Mouse (Mus musculus) megakaryocyte, embryonic 14.5 days (primary cell): ENCODE data around the gene Rnf167. TPM values are rescaled to one million over a fixed set of nuclear protein-coding genes. Genes with fewer than 3 reads are reported as not detected.

Experiments
- H3K27me3 ChIP-seq: replicated peaks from 2 replicates; pipeline ENCODE3; 2012; ENCODE audit warnings: inconsistent platforms
- H3K36me3 ChIP-seq: replicated peaks from 2 replicates; pipeline ENCODE3; 2012; ENCODE audit warnings: low read length, inconsistent platforms, mixed read lengths
- H3K4me1 ChIP-seq: 2 replicates; pipeline ENCODE4 v1.6.1; 2012; ENCODE audit warnings: inconsistent platforms
- H3K4me3 ChIP-seq: replicated peaks from 2 replicates; pipeline ENCODE3; 2012; ENCODE audit warnings: moderate library complexity, mild to moderate bottlenecking, inconsistent platforms
- H3K9me3 ChIP-seq: 2 replicates; pipeline ENCODE4 v1.6.1; 2012; ENCODE audit warnings: inconsistent platforms
- FLI1 ChIP-seq: IDR thresholded peaks from 2 replicates; pipeline ENCODE4 v1.6.1; 2012; ENCODE audit warnings: low read length, inconsistent platforms, mixed read lengths
- GATA1 ChIP-seq: IDR thresholded peaks from 3 replicates; pipeline ENCODE4 v1.6.1; 2012; ENCODE audit warnings: mixed read lengths, low read length, inconsistent platforms, borderline replicate concordance
- polyA plus RNA-seq: library from polyadenylated mRNA; stranded (reverse); fragments of >175 nt; gene quantifications from 2 replicates; pipeline ENCODE4 v1.2.3, GENCODE M21; 2012; ENCODE audit warnings: low replicate concordance; ENCODE audit not compliant: insufficient read depth

The Rnf167 gene
- polyA plus RNA-seq, 1 experiment, result 102 TPM

- Histone ChIP-seq H3K27me3 (no peaks in the 10 kb centered on the region), H3K9me3 (no peaks in the 10 kb centered on the region), H3K4me3 (no peak overlapping the region), H3K4me1 (peaks cover 80% of the 10 kb centered on the region), H3K36me3 (peaks cover 66% of the 10 kb centered on the region)
- TF ChIP-seq FLI1 (no peak), GATA1 (no peak)
These were observed 13.5 kb downstream of the Rnf167 start for GRCm38 (mm10) chr11:70660571-70660970.

GRCm38 (mm10) chr11:70663101-70663500, 16.1 kb downstream of the Rnf167 start:
- peaks cover 77% of the 10 kb centered on the region for H3K4me1 ChIP-seq
- peaks cover 87% of the 10 kb centered on the region for H3K36me3 ChIP-seq
- no peaks in the 10 kb centered on the region for H3K27me3 ChIP-seq
- no peaks in the 10 kb centered on the region for H3K9me3 ChIP-seq
- no peak for TF ChIP-seq GATA1
- no peak for TF ChIP-seq FLI1
- no peak overlapping the region for H3K4me3 ChIP-seq

GRCm38 (mm10) chr11:70663957-70664356, 16.9 kb downstream of the Rnf167 start:
- H3K36me3 ChIP-seq, result peaks cover 85% of the 10 kb centered on the region
- TF ChIP-seq FLI1, result no peak
- no peak for TF ChIP-seq GATA1

GRCm38 (mm10) chr11:70664741-70665140, 17.7 kb downstream of the Rnf167 start:
- Histone ChIP-seq H3K4me3 (no peak overlapping the region), H3K4me1 (peaks cover 69% of the 10 kb centered on the region), H3K36me3 (peaks cover 78% of the 10 kb centered on the region), H3K9me3 (no peaks in the 10 kb centered on the region), H3K27me3 (no peaks in the 10 kb centered on the region)
- TF ChIP-seq FLI1 (no peak), GATA1 (no peak)

More at GRCm38 (mm10) chr11:70663957-70664356, 16.9 kb downstream of the Rnf167 start:
- Histone ChIP-seq H3K4me1 (peaks cover 73% of the 10 kb centered on the region), H3K9me3 (no peaks in the 10 kb centered on the region), H3K27me3 (no peaks in the 10 kb centered on the region), H3K4me3 (no peak overlapping the region)

- H3K36me3 ChIP-seq, result peaks cover 77% of the 10 kb centered on the region
These were observed 19.7 kb downstream of the Rnf167 start for GRCm38 (mm10) chr11:70666687-70667086.

GRCm38 (mm10) chr11:70667271-70668150, 20.5 kb downstream of the Rnf167 start:
- H3K9me3 ChIP-seq, result no peaks in the 10 kb centered on the region
- no peaks in the 10 kb centered on the region for H3K27me3 ChIP-seq
- H3K36me3 ChIP-seq, result peaks cover 77% of the 10 kb centered on the region
- H3K4me3 ChIP-seq, result peak overlapping the region; percentile 97
- TF ChIP-seq GATA1, result no peak
- TF ChIP-seq FLI1, result no peak
- peaks cover 78% of the 10 kb centered on the region for H3K4me1 ChIP-seq

More at GRCm38 (mm10) chr11:70666687-70667086, 19.7 kb downstream of the Rnf167 start:
- Histone ChIP-seq H3K9me3 (no peaks in the 10 kb centered on the region), H3K4me1 (peaks cover 74% of the 10 kb centered on the region), H3K4me3 (peak overlapping the region; percentile 5), H3K27me3 (no peaks in the 10 kb centered on the region)
- no peak for TF ChIP-seq GATA1
- TF ChIP-seq FLI1, result no peak

GRCm38 (mm10) chr11:70668335-70668770, 21.3 kb downstream of the Rnf167 start:
- TF ChIP-seq FLI1, result no peak
- TF ChIP-seq GATA1, result no peak
- peaks cover 73% of the 10 kb centered on the region for H3K36me3 ChIP-seq
- peak overlapping the region; percentile 97 for H3K4me3 ChIP-seq
- H3K9me3 ChIP-seq, result no peaks in the 10 kb centered on the region
- no peaks in the 10 kb centered on the region for H3K27me3 ChIP-seq
- peaks cover 70% of the 10 kb centered on the region for H3K4me1 ChIP-seq

- Histone ChIP-seq H3K36me3 (peaks cover 73% of the 10 kb centered on the region), H3K27me3 (no peaks in the 10 kb centered on the region), H3K9me3 (no peaks in the 10 kb centered on the region), H3K4me3 (peak within 1 kb of the TSS; percentile 97), H3K4me1 (peaks cover 74% of the 10 kb centered on the region)
- TF ChIP-seq FLI1 (0 out of 2 replicates have a peak, but pooled peaks have one; percentile 38), GATA1 (no peak)
These were observed 21.9 kb downstream of the Rnf167 start, which contains the start of gene Spag7 for GRCm38 (mm10) chr11:70668771-70669505. TSS of gene Spag7 (minus strand) at chr11:70669416.

GRCm38 (mm10) chr11:70669582-70670345, 22.7 kb downstream of the Rnf167 start:
- Histone ChIP-seq H3K4me3 (peak overlapping the region; percentile 97), H3K4me1 (peaks cover 74% of the 10 kb centered on the region), H3K36me3 (peaks cover 73% of the 10 kb centered on the region)

More at GRCm38 (mm10) chr11:70669582-70670345, 22.7 kb downstream of the Rnf167 start:
- Histone ChIP-seq H3K27me3 (no peaks in the 10 kb centered on the region), H3K9me3 (no peaks in the 10 kb centered on the region)
- TF ChIP-seq FLI1 (no peak), GATA1 (no peak)
